ENCODE assay signal across 8 mouse cellular contexts in the genomic region with DNA sequence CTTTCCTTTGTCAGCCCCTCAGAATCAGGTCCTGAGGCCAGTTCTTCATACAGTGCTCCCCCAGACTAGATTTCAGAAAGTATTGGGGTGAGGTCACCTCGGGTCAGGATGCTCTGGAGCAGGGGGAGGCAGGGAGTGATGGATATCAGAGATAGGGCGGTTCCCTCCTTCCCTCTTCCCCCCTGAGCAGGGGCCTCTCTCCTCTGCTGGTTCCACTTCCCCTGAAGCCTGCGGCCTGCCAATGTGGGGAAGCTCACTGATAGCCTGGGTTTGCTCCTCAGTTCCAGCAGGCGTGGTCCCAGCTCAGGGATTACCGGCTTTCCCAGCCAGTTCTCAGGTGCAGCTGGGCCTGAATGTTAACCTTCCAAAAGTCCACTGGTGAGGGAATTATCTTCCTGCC. TPM values are rescaled to one million over a fixed set of nuclear protein-coding genes. Genes with fewer than 3 reads are reported as not detected.
A peak's percentile ranks its signal among the peaks of the same experiment; 100 is the strongest.
DNase-seq lines count a peak whose midpoint lies in the region; ATAC-seq lines count a peak whose summit lies in the region.

No protein-coding gene starts in this region.

- H3K9me3 ChIP-seq in erythroblast, embryonic 14.5 days (ENCODE audit: control insufficient read depth, low read length) = no peaks in the 10 kb centered on the region
- no peaks in the 10 kb centered on the region for H3K9me3 ChIP-seq in hindbrain, embryonic 16.5 days (ENCODE audit: control insufficient read depth, low read length)
- no peaks in the 10 kb centered on the region for H3K9me3 ChIP-seq in midbrain, embryonic 14.5 days (ENCODE audit: control insufficient read depth, low read length)

- peak overlapping the region; percentile 72 for H3K4me3 ChIP-seq in erythroblast, embryonic 14.5 days (replicated peaks)
- H3K4me3 ChIP-seq in hindbrain, embryonic 16.5 days (ENCODE audit: low read length) = peak overlapping the region; percentile 73
- peak overlapping the region; percentile 77 for H3K4me3 ChIP-seq in midbrain, embryonic 14.5 days (replicated peaks; ENCODE audit: low read depth, low read length)

- WGBS in hindbrain, embryonic 16.5 days = 12% methylated on average over 5 of the region's 5 CpGs
- 16% methylated on average over 5 of the region's 5 CpGs for WGBS in midbrain, embryonic 14.5 days

- peak overlapping the region; percentile 73 for H3K4me2 ChIP-seq in hindbrain, embryonic 16.5 days (ENCODE audit: low read length)
- H3K4me2 ChIP-seq in midbrain, embryonic 14.5 days (ENCODE audit: low read length) = peak overlapping the region; percentile 83

- peak; percentile 22 for DNase-seq in urinary bladder, postnatal 14 days (ENCODE audit: low spot score)
- DNase-seq in urinary bladder, postnatal 36 days (ENCODE audit: low spot score in 2 of 2) = no peak
- DNase-seq in midbrain, embryonic 14.5 days = peak; percentile 30
- DNase-seq in frontal cortex, postnatal 14 days (ENCODE audit: low spot score in 2 of 2) = no peak
- DNase-seq in adrenal gland, postnatal 10 days = no peak

- peak overlapping the region; percentile 54 for H3K27ac ChIP-seq in hindbrain, embryonic 16.5 days (ENCODE audit: low read depth, low read length)
- H3K27ac ChIP-seq in midbrain, embryonic 14.5 days (replicated peaks; ENCODE audit: low read depth, low read length) = peak overlapping the region; percentile 99

- ATAC-seq in erythroblast, adult 5-6 weeks (replicated peaks; ENCODE audit: low FRiP score, poor library complexity, severe bottlenecking) = no peak
- ATAC-seq in hindbrain, embryonic 16.5 days = no peak
- no peak for ATAC-seq in midbrain, embryonic 14.5 days (ENCODE audit: low FRiP score, low TSS enrichment)

- peaks cover 66% of the 10 kb centered on the region for H3K4me1 ChIP-seq in erythroblast, embryonic 14.5 days (ENCODE audit: control insufficient read depth)
- peaks cover 43% of the 10 kb centered on the region for H3K4me1 ChIP-seq in hindbrain, embryonic 16.5 days (ENCODE audit: control insufficient read depth, insufficient read depth, low read depth, low read length)
- H3K4me1 ChIP-seq in midbrain, embryonic 14.5 days (ENCODE audit: control insufficient read depth, insufficient read depth, low read length) = peaks cover 46% of the 10 kb centered on the region

- peaks cover 55% of the 10 kb centered on the region for H3K36me3 ChIP-seq in erythroblast, embryonic 14.5 days (ENCODE audit: control insufficient read depth)
- H3K36me3 ChIP-seq in hindbrain, embryonic 16.5 days (ENCODE audit: control insufficient read depth, insufficient read depth, low read length) = peaks cover 37% of the 10 kb centered on the region
- H3K36me3 ChIP-seq in midbrain, embryonic 14.5 days (ENCODE audit: control insufficient read depth, insufficient read depth, low read length) = peaks cover 40% of the 10 kb centered on the region

- no peaks in the 10 kb centered on the region for H3K27me3 ChIP-seq in erythroblast, embryonic 14.5 days (ENCODE audit: control insufficient read depth)
- H3K27me3 ChIP-seq in hindbrain, embryonic 16.5 days (replicated peaks; ENCODE audit: control insufficient read depth, insufficient read depth, low read length) = no peaks in the 10 kb centered on the region
- H3K27me3 ChIP-seq in midbrain, embryonic 14.5 days (ENCODE audit: control insufficient read depth, insufficient read depth, low read length) = no peaks in the 10 kb centered on the region

- H3K9ac ChIP-seq in hindbrain, embryonic 16.5 days (ENCODE audit: low read depth, low read length) = peak overlapping the region; percentile 89
- H3K9ac ChIP-seq in midbrain, embryonic 14.5 days (replicated peaks; ENCODE audit: low read length) = peak overlapping the region; percentile 78

RNA-seq across cellular contexts. Expression of a gene that starts 14.1 kb away (rescaled TPM):
- 1.2 TPM in 2 replicates for polyA plus RNA-seq in erythroblast, embryonic 14.5 days (2012)
- total RNA-seq in erythroblast, adult 5-6 weeks (2015; ENCODE audit: low replicate concordance) = 1.9 and 2.9 TPM in 2 replicates
- total RNA-seq in erythroblast, adult 5-6 weeks (2017; ENCODE audit: low replicate concordance) = 0.98 TPM in 1 of 2 replicates, not detected in the other
- polyA plus RNA-seq in hindbrain, embryonic 16.5 days (2015; fragmentation: Nextera tagmentation; extraction: Ambion mirVana) = 566 and 571 TPM in 2 replicates
- polyA plus RNA-seq in midbrain, embryonic 14.5 days (2014; fragmentation: Nextera tagmentation; extraction: Ambion mirVana) = 630 and 836 TPM in 2 replicates
- 10 to 100 TPM; 38.1 to 39.7 TPM for total RNA-seq in adrenal gland, postnatal 10 days (2021)

RNA-seq across cellular contexts. Expression of a gene that starts 16.1 kb away (rescaled TPM):
- polyA plus RNA-seq in erythroblast, embryonic 14.5 days (2012) = 47.3 and 55.9 TPM in 2 replicates
- 60.2 and 77.4 TPM in 2 replicates for total RNA-seq in erythroblast, adult 5-6 weeks (2015; ENCODE audit: low replicate concordance)
- total RNA-seq in erythroblast, adult 5-6 weeks (2017; ENCODE audit: low replicate concordance) = 15.3 and 26.6 TPM in 2 replicates
- 31.0 and 36.4 TPM in 2 replicates for polyA plus RNA-seq in hindbrain, embryonic 16.5 days (2015; fragmentation: Nextera tagmentation; extraction: Ambion mirVana)
- polyA plus RNA-seq in midbrain, embryonic 14.5 days (2014; fragmentation: Nextera tagmentation; extraction: Ambion mirVana) = 47.3 and 52.0 TPM in 2 replicates
- total RNA-seq in adrenal gland, postnatal 10 days (2021) = 100 to 1,000 TPM in 1 of 2 experiments, 10 to 100 TPM in 1; 92.7 to 116 TPM

RNA-seq across cellular contexts. Expression of a gene that starts 17.6 kb away (rescaled TPM):
- polyA plus RNA-seq in erythroblast, embryonic 14.5 days (2012) = not detected in 2 replicates
- total RNA-seq in erythroblast, adult 5-6 weeks (2015; ENCODE audit: low replicate concordance) = not detected in 2 replicates
- total RNA-seq in erythroblast, adult 5-6 weeks (2017; ENCODE audit: low replicate concordance) = not detected in 2 replicates
- 4.7 and 4.8 TPM in 2 replicates for polyA plus RNA-seq in hindbrain, embryonic 16.5 days (2015; fragmentation: Nextera tagmentation; extraction: Ambion mirVana)
- polyA plus RNA-seq in midbrain, embryonic 14.5 days (2014; fragmentation: Nextera tagmentation; extraction: Ambion mirVana) = 3.0 and 3.2 TPM in 2 replicates
- total RNA-seq in adrenal gland, postnatal 10 days (2021) = not detected

RNA-seq across cellular contexts. Expression of a gene that starts 22.3 kb away (rescaled TPM):
- not detected in 2 replicates for polyA plus RNA-seq in erythroblast, embryonic 14.5 days (2012)
- not detected in 2 replicates for total RNA-seq in erythroblast, adult 5-6 weeks (2015; ENCODE audit: low replicate concordance)
- total RNA-seq in erythroblast, adult 5-6 weeks (2017; ENCODE audit: low replicate concordance) = not detected in 2 replicates
- 78.7 and 85.0 TPM in 2 replicates for polyA plus RNA-seq in hindbrain, embryonic 16.5 days (2015; fragmentation: Nextera tagmentation; extraction: Ambion mirVana)
- 68.6 and 77.8 TPM in 2 replicates for polyA plus RNA-seq in midbrain, embryonic 14.5 days (2014; fragmentation: Nextera tagmentation; extraction: Ambion mirVana)
- 1 to 10 TPM; 1.1 to 2.2 TPM for total RNA-seq in adrenal gland, postnatal 10 days (2021)

RNA-seq across cellular contexts. Expression of a gene that starts 33.1 kb away (rescaled TPM):
- polyA plus RNA-seq in erythroblast, embryonic 14.5 days (2012) = 3.2 and 3.6 TPM in 2 replicates
- 3.3 and 3.6 TPM in 2 replicates for total RNA-seq in erythroblast, adult 5-6 weeks (2015; ENCODE audit: low replicate concordance)
- 2.4 and 2.6 TPM in 2 replicates for total RNA-seq in erythroblast, adult 5-6 weeks (2017; ENCODE audit: low replicate concordance)
- polyA plus RNA-seq in hindbrain, embryonic 16.5 days (2015; fragmentation: Nextera tagmentation; extraction: Ambion mirVana) = 3.7 and 4.3 TPM in 2 replicates
- polyA plus RNA-seq in midbrain, embryonic 14.5 days (2014; fragmentation: Nextera tagmentation; extraction: Ambion mirVana) = 2.2 and 4.8 TPM in 2 replicates
- total RNA-seq in adrenal gland, postnatal 10 days (2021) = 10 to 100 TPM; 33.0 to 42.3 TPM

Comparison
In these comparisons a context has a peak if more than half of its experiments do, and no peak if none do; other contexts are left out.
1. DNase-seq: peak in urinary bladder, postnatal 14 days (single experiment) and midbrain, embryonic 14.5 days (single experiment); none in urinary bladder, postnatal 36 days (0 of 2), frontal cortex, postnatal 14 days (0 of 2) and adrenal gland, postnatal 10 days (single experiment).
2. RNA of a gene that starts 14.1 kb away (polyA plus RNA-seq): 630 to 836 TPM in midbrain, embryonic 14.5 days and 566 to 571 TPM in hindbrain, embryonic 16.5 days; 1.2 TPM in erythroblast, embryonic 14.5 days; every median in the first group is over 100 times any median in the second.
3. Peak in every context shown above with its lines, with median percentiles within 50 percentile points of each other: H3K4me3 ChIP-seq.